Mouse (Mus musculus): ENCODE results near the gene Myrfl. TPM values are rescaled to one million over a fixed set of nuclear protein-coding genes. Genes with fewer than 3 reads are reported as not detected.

Gene Myrfl
- polyA plus RNA-seq, 1 experiment, result 0.02 TPM

DNA sequence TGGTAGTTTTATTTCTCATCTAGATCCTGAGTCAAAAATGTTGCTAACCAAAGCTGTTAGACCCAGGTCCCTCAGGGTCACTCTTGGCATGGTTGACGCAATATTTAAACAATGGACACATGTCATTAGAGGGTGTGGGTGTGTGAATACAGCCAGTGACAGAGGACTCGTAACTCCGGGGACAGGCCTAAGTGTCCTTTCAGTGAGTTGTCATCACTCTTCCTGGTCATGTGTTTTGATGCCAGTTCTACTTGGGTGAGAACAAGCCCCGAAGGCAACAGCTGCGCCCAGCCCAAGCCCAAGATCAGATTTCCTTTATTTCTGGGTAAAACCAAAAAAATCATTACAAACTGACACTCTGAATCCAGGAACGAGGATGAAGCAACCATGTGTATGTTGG lies 112.6 kb downstream of the Myrfl start:
- H3K27me3 ChIP-seq (ENCODE audit: control insufficient read depth, insufficient read depth, low read length), result no peaks in the 10 kb centered on the region
- no peak overlapping the region for H3K27ac ChIP-seq (ENCODE audit: insufficient read depth, low read length)
- no peaks in the 10 kb centered on the region for H3K4me1 ChIP-seq (ENCODE audit: control insufficient read depth, insufficient read depth, insufficient read length)
- TF ChIP-seq POLR2A (IDR thresholded peaks at IDR 0.05; ENCODE audit: low read depth, low read length) (no peak), CTCF (IDR thresholded peaks at IDR 0.05; ENCODE audit: extremely low read depth, insufficient read depth, insufficient read length, insufficient replicate concordance) (no peak)
- DNase-seq (ENCODE audit: low read depth in 1 of 2, low spot score in 2 of 2), result no peak
- H3K4me3 ChIP-seq (ENCODE audit: extremely low read depth, insufficient read depth, insufficient read length), result no peak overlapping the region
- no peaks in the 10 kb centered on the region for H3K36me3 ChIP-seq (ENCODE audit: control insufficient read depth, insufficient read depth, low read length)
- 90% methylated on average over 6 of the region's 6 CpGs for WGBS

DNA sequence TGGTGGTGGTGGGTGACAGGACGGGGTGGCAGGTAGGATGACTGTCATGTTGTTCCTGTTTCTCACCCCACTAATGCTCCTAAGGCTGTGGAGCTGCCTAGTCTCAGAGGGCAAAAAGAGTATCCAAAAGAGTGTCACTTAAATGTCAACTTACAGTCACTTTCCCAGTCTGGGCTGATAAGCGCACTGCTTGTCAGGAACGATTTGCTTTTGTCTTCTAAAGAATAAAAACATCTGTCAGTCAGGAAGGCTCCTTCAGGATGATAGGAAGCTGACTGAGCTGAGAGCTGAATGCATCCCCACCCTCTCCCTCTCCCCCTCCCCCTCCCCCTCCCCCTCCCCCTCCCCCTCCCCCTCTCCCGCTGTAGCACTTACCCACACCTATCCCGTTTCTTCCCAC lies 113.7 kb downstream of the Myrfl start:
- Histone ChIP-seq H3K36me3 (ENCODE audit: control insufficient read depth, insufficient read depth, low read length) (no peaks in the 10 kb centered on the region), H3K4me3 (ENCODE audit: extremely low read depth, insufficient read depth, insufficient read length) (no peak overlapping the region), H3K27me3 (ENCODE audit: control insufficient read depth, insufficient read depth, low read length) (no peaks in the 10 kb centered on the region), H3K27ac (ENCODE audit: insufficient read depth, low read length) (no peak overlapping the region), H3K4me1 (ENCODE audit: control insufficient read depth, insufficient read depth, insufficient read length) (no peaks in the 10 kb centered on the region)
- 75% methylated on average over 3 of the region's 5 CpGs for WGBS
- DNase-seq (ENCODE audit: low read depth in 1 of 2, low spot score in 2 of 2), result no peak
- TF ChIP-seq CTCF (IDR thresholded peaks at IDR 0.05; ENCODE audit: extremely low read depth, insufficient read depth, insufficient read length, insufficient replicate concordance) (no peak), POLR2A (IDR thresholded peaks at IDR 0.05; ENCODE audit: low read depth, low read length) (no peak)

DNA sequence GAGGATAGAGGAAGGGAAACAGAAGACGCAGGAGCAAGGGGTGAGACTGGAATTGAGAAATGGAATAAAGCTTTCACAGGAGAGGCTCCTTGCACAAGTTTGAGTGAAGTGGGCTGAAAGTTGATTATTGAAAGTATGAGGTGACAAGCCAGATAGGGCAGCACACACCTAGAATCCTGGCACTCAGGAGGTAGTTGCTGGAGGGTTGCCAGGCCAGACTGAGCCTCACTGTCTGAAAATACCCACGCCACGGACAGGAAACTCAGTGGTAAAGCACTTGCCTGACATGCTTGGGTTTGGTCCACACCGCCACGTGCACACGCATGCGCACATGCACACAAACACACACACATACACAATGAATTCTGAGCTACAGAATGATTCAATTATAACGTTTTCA lies 118.8 kb downstream of the Myrfl start:
- H3K4me1 ChIP-seq (ENCODE audit: control insufficient read depth, insufficient read depth, insufficient read length), result no peaks in the 10 kb centered on the region
- no peak for DNase-seq (ENCODE audit: low read depth in 1 of 2, low spot score in 2 of 2)
- TF ChIP-seq POLR2A (IDR thresholded peaks at IDR 0.05; ENCODE audit: low read depth, low read length), result no peak
- no peak for TF ChIP-seq CTCF (IDR thresholded peaks at IDR 0.05; ENCODE audit: extremely low read depth, insufficient read depth, insufficient read length, insufficient replicate concordance)
- WGBS, result 72% methylated on average over 8 of the region's 8 CpGs
- no peak overlapping the region for H3K27ac ChIP-seq (ENCODE audit: insufficient read depth, low read length)
- no peaks in the 10 kb centered on the region for H3K36me3 ChIP-seq (ENCODE audit: control insufficient read depth, insufficient read depth, low read length)
- H3K4me3 ChIP-seq (ENCODE audit: extremely low read depth, insufficient read depth, insufficient read length), result no peak overlapping the region
- H3K27me3 ChIP-seq (ENCODE audit: control insufficient read depth, insufficient read depth, low read length), result no peaks in the 10 kb centered on the region

DNA sequence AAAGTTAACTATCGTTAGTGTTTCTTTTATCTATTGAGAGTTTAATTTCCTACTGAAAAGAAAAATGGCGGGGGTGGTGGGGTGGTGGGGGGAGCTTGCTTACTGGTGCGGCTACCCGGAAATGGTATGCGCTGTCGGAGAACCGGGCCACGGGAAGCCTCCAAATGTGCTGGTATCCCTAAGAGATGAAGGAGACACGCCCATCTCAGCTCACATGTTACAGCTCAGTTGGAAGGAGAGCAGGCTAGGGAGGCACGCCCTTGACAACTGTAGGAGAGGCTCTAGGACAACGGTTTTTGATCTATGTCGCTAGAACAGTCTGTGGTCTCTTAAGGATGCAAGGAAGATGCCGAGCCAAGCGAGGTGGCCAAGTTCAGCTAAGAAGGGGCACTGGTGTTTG lies 119.9 kb downstream of the Myrfl start:
- DNase-seq (ENCODE audit: low read depth in 1 of 2, low spot score in 2 of 2), result no peak
- H3K27me3 ChIP-seq (ENCODE audit: control insufficient read depth, insufficient read depth, low read length), result no peaks in the 10 kb centered on the region
- H3K4me1 ChIP-seq (ENCODE audit: control insufficient read depth, insufficient read depth, insufficient read length), result no peaks in the 10 kb centered on the region
- WGBS, result 90% methylated on average over 14 of the region's 14 CpGs
- no peak overlapping the region for H3K4me3 ChIP-seq (ENCODE audit: extremely low read depth, insufficient read depth, insufficient read length)
- no peak overlapping the region for H3K27ac ChIP-seq (ENCODE audit: insufficient read depth, low read length)
- TF ChIP-seq CTCF (IDR thresholded peaks at IDR 0.05; ENCODE audit: extremely low read depth, insufficient read depth, insufficient read length, insufficient replicate concordance) (no peak), POLR2A (IDR thresholded peaks at IDR 0.05; ENCODE audit: low read depth, low read length) (no peak)
- no peaks in the 10 kb centered on the region for H3K36me3 ChIP-seq (ENCODE audit: control insufficient read depth, insufficient read depth, low read length)

DNA sequence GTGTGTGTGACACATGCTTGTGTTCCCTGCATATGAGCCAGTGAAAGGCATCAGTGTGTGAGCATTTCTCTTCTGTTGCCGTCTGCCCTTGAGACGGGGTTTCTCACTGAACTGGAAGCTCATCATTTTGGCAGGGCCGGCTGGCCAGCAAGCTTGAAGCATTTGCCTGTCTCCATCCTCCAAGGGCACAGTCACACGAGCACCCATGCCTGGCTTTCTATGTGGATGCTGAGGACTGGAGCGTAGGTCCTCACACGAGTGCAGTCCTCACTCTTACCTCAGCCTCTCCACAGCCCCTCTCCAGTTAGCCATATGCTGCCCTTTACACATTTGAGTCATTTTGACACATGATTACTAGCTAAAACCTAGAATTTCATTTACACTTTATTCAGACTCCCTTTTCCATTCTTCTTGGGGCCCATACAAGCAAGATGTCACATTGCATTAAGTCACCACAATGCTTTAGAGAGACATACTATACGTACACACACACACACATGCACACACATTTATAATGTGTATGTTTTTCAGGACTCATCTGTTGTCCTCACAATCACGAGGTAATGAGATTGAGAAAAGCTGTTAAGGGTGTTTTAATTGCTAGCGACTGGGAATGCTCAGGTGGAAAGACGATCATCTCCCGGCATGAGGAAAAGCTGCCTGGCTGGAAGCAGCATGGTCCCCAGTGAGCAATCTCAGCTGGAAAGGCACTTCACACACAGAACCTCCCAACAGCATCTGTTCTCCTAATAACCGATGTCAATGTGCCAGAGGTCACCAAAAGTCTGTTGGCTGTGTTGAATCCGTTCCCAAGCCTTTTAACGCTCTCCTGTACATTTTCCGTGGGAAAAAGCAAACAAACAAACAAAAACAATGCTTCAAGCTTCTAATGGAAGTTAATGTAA lies 122.6 kb downstream of the Myrfl start:
- TF ChIP-seq POLR2A (IDR thresholded peaks at IDR 0.05; ENCODE audit: low read depth, low read length) (no peak), CTCF (IDR thresholded peaks at IDR 0.05; ENCODE audit: extremely low read depth, insufficient read depth, insufficient read length, insufficient replicate concordance) (no peak)
- DNase-seq (ENCODE audit: low read depth in 1 of 2, low spot score in 2 of 2), result no peak
- Histone ChIP-seq H3K27ac (ENCODE audit: insufficient read depth, low read length) (no peak overlapping the region), H3K4me3 (ENCODE audit: extremely low read depth, insufficient read depth, insufficient read length) (no peak overlapping the region), H3K4me1 (ENCODE audit: control insufficient read depth, insufficient read depth, insufficient read length) (no peaks in the 10 kb centered on the region), H3K27me3 (ENCODE audit: control insufficient read depth, insufficient read depth, low read length) (no peaks in the 10 kb centered on the region), H3K36me3 (ENCODE audit: control insufficient read depth, insufficient read depth, low read length) (no peaks in the 10 kb centered on the region)
- 82% methylated on average over 15 of the region's 15 CpGs for WGBS

DNA sequence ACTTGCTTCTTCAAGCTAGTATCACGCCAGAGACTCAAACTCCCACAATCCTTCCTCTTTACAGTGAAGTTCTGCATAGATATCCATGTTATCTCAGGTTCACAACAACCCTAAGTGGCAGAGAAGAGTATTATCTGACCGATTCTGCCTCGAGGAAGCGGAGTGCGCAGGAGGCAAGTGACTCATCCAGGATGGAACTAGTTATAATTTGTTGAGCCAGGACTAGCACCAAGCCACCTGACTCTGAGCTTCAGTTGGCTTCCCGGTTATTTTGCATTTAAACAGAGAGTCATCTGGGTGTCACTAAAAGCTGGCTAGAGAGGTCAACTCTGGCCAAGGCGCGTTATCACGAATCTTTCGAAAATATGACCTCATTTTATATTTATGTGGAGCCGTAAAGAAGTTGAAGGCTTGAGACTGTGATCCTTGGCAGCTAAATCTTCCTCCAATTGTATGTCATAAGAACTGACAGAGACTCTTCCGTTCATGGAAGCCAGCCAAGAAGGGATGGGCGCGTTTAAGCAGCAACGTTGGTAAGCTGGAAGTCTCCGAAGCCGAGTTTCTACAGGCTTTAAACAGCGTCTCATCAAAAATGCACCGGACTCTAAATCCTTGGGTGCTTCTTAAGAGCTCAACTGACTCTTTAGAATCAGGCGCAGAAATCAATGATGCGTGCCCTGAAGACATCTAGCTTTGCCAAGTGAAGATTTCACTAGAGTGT lies 125.3 kb downstream of the Myrfl start:
- no peak for DNase-seq (ENCODE audit: low read depth in 1 of 2, low spot score in 2 of 2)
- no peaks in the 10 kb centered on the region for H3K4me1 ChIP-seq (ENCODE audit: control insufficient read depth, insufficient read depth, insufficient read length)
- WGBS, result 83% methylated on average over 21 of the region's 21 CpGs
- H3K36me3 ChIP-seq (ENCODE audit: control insufficient read depth, insufficient read depth, low read length), result no peaks in the 10 kb centered on the region
- TF ChIP-seq CTCF (IDR thresholded peaks at IDR 0.05; ENCODE audit: extremely low read depth, insufficient read depth, insufficient read length, insufficient replicate concordance), result no peak
- no peak for TF ChIP-seq POLR2A (IDR thresholded peaks at IDR 0.05; ENCODE audit: low read depth, low read length)
- no peak overlapping the region for H3K4me3 ChIP-seq (ENCODE audit: extremely low read depth, insufficient read depth, insufficient read length)
- H3K27me3 ChIP-seq (ENCODE audit: control insufficient read depth, insufficient read depth, low read length), result no peaks in the 10 kb centered on the region
- H3K27ac ChIP-seq (ENCODE audit: insufficient read depth, low read length), result no peak overlapping the region
